ENCODE assay signal across 8 mouse cellular contexts in the genomic region with DNA sequence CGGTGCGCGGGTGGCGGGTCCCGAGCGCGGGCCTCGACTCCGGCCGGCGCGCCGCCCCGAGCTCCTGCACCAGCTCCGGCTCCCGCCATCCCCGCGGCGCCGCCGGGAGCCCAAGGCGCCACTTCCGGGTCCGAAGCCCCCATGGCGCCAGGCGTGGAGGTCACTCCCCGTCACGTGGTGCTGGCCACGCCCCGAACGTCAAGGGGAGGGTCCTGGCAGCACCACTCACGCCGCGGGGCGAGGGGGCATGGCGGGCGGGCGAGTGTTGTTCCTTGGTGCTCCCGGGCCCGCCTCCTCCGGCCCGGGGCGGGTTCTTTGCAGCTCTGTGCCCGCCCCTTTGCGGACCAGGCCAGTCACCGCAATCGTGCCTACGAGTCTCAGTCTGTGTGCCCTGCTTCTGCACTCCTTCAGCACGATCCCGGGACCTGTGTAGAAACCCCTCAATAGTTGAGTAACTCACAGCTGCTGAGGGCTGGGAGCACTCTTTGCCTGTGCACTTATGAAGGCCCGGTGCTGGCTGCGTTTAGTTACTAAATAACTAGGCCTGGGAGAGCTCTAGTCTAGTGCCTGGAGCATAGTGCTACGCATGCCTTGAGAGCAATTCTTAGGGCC. TPM values are rescaled to one million over a fixed set of nuclear protein-coding genes. Genes with fewer than 3 reads are reported as not detected.
DNase-seq lines count a peak whose midpoint lies in the region; ATAC-seq and TF ChIP-seq lines count a peak whose summit lies in the region.

Mtch1 (minus strand) TSS at position 290 of the 612 bp plus-strand sequence.

- H3K36me3 ChIP-seq in ES-Bruce4 (ENCODE audit: control insufficient read depth, insufficient read depth, low read length, poor library complexity, severe bottlenecking): 0 out of 2 replicates have a peak, but pooled peaks cover 2% of the 10 kb centered on the region
- H3K36me3 ChIP-seq in forebrain, embryonic 14.5 days (ENCODE audit: control insufficient read depth, insufficient read depth, low read length): peaks cover 14% of the 10 kb centered on the region
- H3K36me3 ChIP-seq in neural tube, embryonic 15.5 days: peaks cover 16% of the 10 kb centered on the region

- peak within 1 kb of the TSS; percentile 77 for H3K9ac ChIP-seq in ES-Bruce4 (ENCODE audit: low read depth, poor library complexity, severe bottlenecking)
- H3K9ac ChIP-seq in forebrain, embryonic 14.5 days (ENCODE audit: low read length): peak within 1 kb of the TSS; percentile 89
- H3K9ac ChIP-seq in neural tube, embryonic 15.5 days (replicated peaks): peak within 1 kb of the TSS; percentile 90

- no peak for TF ChIP-seq CTCF in ES-Bruce4 (IDR thresholded peaks at IDR 0.05; ENCODE audit: low read depth, low read length)

- peak within 1 kb of the TSS; percentile 67 for H3K4me2 ChIP-seq in forebrain, embryonic 14.5 days (ENCODE audit: low read length)
- peak within 1 kb of the TSS; percentile 69 for H3K4me2 ChIP-seq in neural tube, embryonic 15.5 days

- intact Hi-C loops in heart, postnatal 14 days (cut with DNase I): no loop called here

- DNase-seq in forebrain, embryonic 14.5 days (ENCODE audit: low spot score): peak; percentile 97
- peak; percentile 100 for DNase-seq in heart, postnatal 14 days
- DNase-seq in layer of hippocampus, adult 11-12 months (ENCODE audit: low spot score): peak; percentile 98
- DNase-seq in lung, adult 18-20 months: peak; percentile 99
- DNase-seq in testis, postnatal 14 days (ENCODE audit: low spot score): peak; percentile 97

- H3K27ac ChIP-seq in ES-Bruce4 (ENCODE audit: insufficient read depth, low read length): peak within 1 kb of the TSS; percentile 13
- H3K27ac ChIP-seq in forebrain, embryonic 14.5 days (ENCODE audit: low read depth, low read length): peak within 1 kb of the TSS; percentile 93
- H3K27ac ChIP-seq in neural tube, embryonic 15.5 days (replicated peaks): peak within 1 kb of the TSS; percentile 89

- no peaks in the 10 kb centered on the region for H3K4me1 ChIP-seq in ES-Bruce4 (ENCODE audit: control insufficient read depth, insufficient read depth, low read length)
- peaks cover 14% of the 10 kb centered on the region for H3K4me1 ChIP-seq in forebrain, embryonic 14.5 days (ENCODE audit: control insufficient read depth, insufficient read depth, low read length)
- H3K4me1 ChIP-seq in neural tube, embryonic 15.5 days: peaks cover 33% of the 10 kb centered on the region

- TF ChIP-seq EP300 in ES-Bruce4 (IDR thresholded peaks at IDR 0.05; ENCODE audit: insufficient read depth, low read depth, low read length): no peak

- peak within 1 kb of the TSS; percentile 95 for H3K4me3 ChIP-seq in ES-Bruce4 (ENCODE audit: low read depth, low read length)
- H3K4me3 ChIP-seq in forebrain, embryonic 14.5 days (ENCODE audit: low read depth, low read length): peak within 1 kb of the TSS; percentile 95
- peak within 1 kb of the TSS; percentile 89 for H3K4me3 ChIP-seq in neural tube, embryonic 15.5 days (replicated peaks)

- no peaks in the 10 kb centered on the region for H3K27me3 ChIP-seq in ES-Bruce4 (ENCODE audit: control insufficient read depth, insufficient read depth, low read length, poor library complexity, severe bottlenecking)
- H3K27me3 ChIP-seq in forebrain, embryonic 14.5 days (replicated peaks; ENCODE audit: control insufficient read depth, insufficient read depth, low read length): no peaks in the 10 kb centered on the region
- no peaks in the 10 kb centered on the region for H3K27me3 ChIP-seq in neural tube, embryonic 15.5 days (replicated peaks)

- ATAC-seq in cerebellum, adult (ENCODE audit: insufficient number of reproducible peaks, low FRiP score, low TSS enrichment): peak; percentile 91
- peak; percentile 90 for ATAC-seq in forebrain, embryonic 14.5 days
- peak; percentile 94 for ATAC-seq in neural tube, embryonic 15.5 days (ENCODE audit: low FRiP score)

- WGBS in forebrain, embryonic 14.5 days: under 1% methylated on average over 41 of the region's 53 CpGs
- WGBS in neural tube, embryonic 15.5 days: 1% methylated on average over 52 of the region's 53 CpGs

- peak; percentile 78 for TF ChIP-seq POLR2A in ES-Bruce4 (IDR thresholded peaks at IDR 0.05; ENCODE audit: insufficient read depth, low read length)

- H3K9me3 ChIP-seq in ES-Bruce4 (replicated peaks; ENCODE audit: control insufficient read depth, insufficient read depth, low read length, poor library complexity, severe bottlenecking): no peaks in the 10 kb centered on the region
- no peaks in the 10 kb centered on the region for H3K9me3 ChIP-seq in forebrain, embryonic 14.5 days (replicated peaks; ENCODE audit: control insufficient read depth, low read length)
- no peaks in the 10 kb centered on the region for H3K9me3 ChIP-seq in neural tube, embryonic 15.5 days (replicated peaks)

RNA-seq across cellular contexts. Expression of gene Mtch1, which starts in this region (rescaled TPM):
- 129 and 134 TPM in 2 replicates for polyA plus RNA-seq in ES-Bruce4 (2011; ENCODE audit: insufficient read depth, insufficient read length, low read depth, missing spikeins)
- 418 and 521 TPM in 2 replicates for polyA plus RNA-seq in forebrain, embryonic 14.5 days (2014; fragmentation: Nextera tagmentation; extraction: Ambion mirVana)
- 100 to 1,000 TPM; 272 to 279 TPM for total RNA-seq in heart, postnatal 14 days (2021)
- 453 and 482 TPM in 2 replicates for polyA plus RNA-seq in neural tube, embryonic 15.5 days (2015; fragmentation: Nextera tagmentation; extraction: Ambion mirVana)

Comparison
In these comparisons a context has a peak if more than half of its experiments do, and no peak if none do; other contexts are left out.
1. Peak in every context shown above with its lines: DNase-seq, ATAC-seq, H3K4me3 ChIP-seq and H3K27ac ChIP-seq.
2. H3K27ac ChIP-seq: peak in every context shown above with its lines; median percentile 93 in forebrain, embryonic 14.5 days; 89 in neural tube, embryonic 15.5 days; 13 in ES-Bruce4.